Mouse (Mus musculus) heart, postnatal 0 days (tissue): ENCODE measurements around the gene Gpr87. TPM values are rescaled to one million over a fixed set of nuclear protein-coding genes. Genes with fewer than 3 reads are reported as not detected.

Experiments
- ATAC-seq: fragments of 200-750 bp; cut with Nextera tagmentation; 2 replicates; pipeline ENCODE4 v1.8.0; 2017; ENCODE audit warnings: low read depth, moderate number of reproducible peaks, moderate library complexity; ENCODE audit not compliant: insufficient read depth
- DNase-seq: peaks from one replicate; pipeline ENCODE4 v3.0.0-alpha.2; 2016; ENCODE audit warnings: low spot score
- H3K27ac ChIP-seq: fragments of 300-500 bp; sonication (generic); 2 replicates; pipeline ENCODE4 v1.5.1; 2014; ENCODE audit warnings: low read depth, mild to moderate bottlenecking
- H3K27me3 ChIP-seq: fragments of 300-500 bp; sonication (generic); 2 replicates; pipeline ENCODE4 v1.6.1; 2014; ENCODE audit warnings: low read length, mixed read lengths; ENCODE audit not compliant: control insufficient read depth, insufficient read depth
- H3K36me3 ChIP-seq: fragments of 300-500 bp; sonication (generic); replicated peaks from 2 replicates; pipeline ENCODE4 v1.6.1; 2014; ENCODE audit warnings: low read length, mixed read lengths; ENCODE audit not compliant: control insufficient read depth, insufficient read depth
- H3K4me1 ChIP-seq: fragments of 300-500 bp; sonication (generic); 2 replicates; pipeline ENCODE4 v1.6.1; 2014; ENCODE audit warnings: antibody characterized with exemption; ENCODE audit not compliant: control insufficient read depth, insufficient read depth
- H3K4me2 ChIP-seq: fragments of 300-500 bp; sonication (generic); 2 replicates; pipeline ENCODE4 v1.6.1; 2014; ENCODE audit warnings: low read depth, mild to moderate bottlenecking, low read length, moderate library complexity
- H3K4me3 ChIP-seq: fragments of 300-500 bp; sonication (generic); 2 replicates; pipeline ENCODE4 v1.5.1; 2014; ENCODE audit warnings: low read depth, low read length
- H3K9ac ChIP-seq: fragments of 300-500 bp; sonication (generic); replicated peaks from 2 replicates; pipeline ENCODE4 v1.6.1; 2014; ENCODE audit warnings: low read depth, low read length, mixed read lengths
- H3K9me3 ChIP-seq: fragments of 300-500 bp; sonication (generic); replicated peaks from 2 replicates; pipeline ENCODE4 v1.6.1; 2016; ENCODE audit warnings: low read length; ENCODE audit not compliant: control insufficient read depth
- CTCF ChIP-seq: IDR thresholded peaks from 2 replicates; pipeline ENCODE4 v1.5.1; 2016; ENCODE audit warnings: antibody characterized with exemption, control low read depth, low read depth
- EP300 ChIP-seq: IDR thresholded peaks from 2 replicates; pipeline ENCODE4 v1.6.1; 2016; ENCODE audit warnings: antibody characterized with exemption, low read depth
- WGBS: fragments of 180-500 bp; shearing (Covaris S2); extraction: QIAGEN DNeasy Blood & Tissue Kit; methylation state at CpG from one replicate; pipeline ENCODE4 v1.1.7; 2014; 5-methylcytosine and 5-hydroxymethylcytosine counted together
- polyA plus RNA-seq: library from polyadenylated mRNA; unstranded; fragments of >200 nt; fragmentation: Nextera tagmentation; extraction: Ambion mirVana; gene quantifications from 2 replicates; pipeline ENCODE4 v1.2.1, GENCODE M21; 2015
- total RNA-seq: library from RNA; depleted of rRNA; stranded (reverse); fragments of >200 nt; gene quantifications from 2 replicates; pipeline ENCODE4 v1.2.3, GENCODE M21; 2014; ENCODE audit warnings: low replicate concordance

The Gpr87 gene
- total and polyA plus RNA-seq, 2 experiments from 2014 or later = not detected

- H3K4me1 ChIP-seq = 0 out of 2 replicates have a peak, but pooled peaks cover 7% of the 10 kb centered on the region
- no peak overlapping the region for H3K9ac ChIP-seq
- no peaks in the 10 kb centered on the region for H3K36me3 ChIP-seq
- no peak for TF ChIP-seq EP300
- TF ChIP-seq CTCF = no peak
- no peak overlapping the region for H3K4me3 ChIP-seq
- no peaks in the 10 kb centered on the region for H3K27me3 ChIP-seq
- DNase-seq = no peak
- no peak for ATAC-seq
- H3K4me2 ChIP-seq = no peak overlapping the region
- no peaks in the 10 kb centered on the region for H3K9me3 ChIP-seq
- no peak overlapping the region for H3K27ac ChIP-seq
Measured at GRCm38 (mm10) chr3:59182129-59182528, 12.8 kb downstream of the Gpr87 start.

- no peaks in the 10 kb centered on the region for H3K36me3 ChIP-seq
- TF ChIP-seq CTCF (no peak), EP300 (no peak)
- ATAC-seq = no peak
- 0 out of 2 replicates have a peak, but pooled peaks cover 7% of the 10 kb centered on the region for H3K4me1 ChIP-seq
- no peak overlapping the region for H3K4me3 ChIP-seq
- H3K9ac ChIP-seq = no peak overlapping the region
- H3K27ac ChIP-seq = no peak overlapping the region
- whole genome bisulfite sequencing = 50% methylated on average over 5 of the region's 5 CpGs
- H3K9me3 ChIP-seq = no peaks in the 10 kb centered on the region
- no peak overlapping the region for H3K4me2 ChIP-seq
- no peak for DNase-seq
- no peaks in the 10 kb centered on the region for H3K27me3 ChIP-seq
Measured at GRCm38 (mm10) chr3:59181134-59181533, 13.8 kb downstream of the Gpr87 start.

GRCm38 (mm10) chr3:59176871-59177270 is 18.0 kb downstream of the Gpr87 start:
- no peak for ATAC-seq

GRCm38 (mm10) chr3:59175234-59175633 is 19.7 kb downstream of the Gpr87 start:
- TF ChIP-seq CTCF (peak; percentile 94), EP300 (no peak)
- WGBS = 32% methylated on average over 5 of the region's 5 CpGs
- peak; percentile 71 for ATAC-seq

More at GRCm38 (mm10) chr3:59176871-59177270, 18.0 kb downstream of the Gpr87 start:
- H3K9ac ChIP-seq = no peak overlapping the region
- WGBS = 59% methylated on average over 5 of the region's 5 CpGs
- H3K9me3 ChIP-seq = no peaks in the 10 kb centered on the region
- H3K4me2 ChIP-seq = no peak overlapping the region
- no peaks in the 10 kb centered on the region for H3K36me3 ChIP-seq
- H3K27me3 ChIP-seq = no peaks in the 10 kb centered on the region
- no peak overlapping the region for H3K27ac ChIP-seq
- no peak overlapping the region for H3K4me3 ChIP-seq
- 0 out of 2 replicates have a peak, but pooled peaks cover 7% of the 10 kb centered on the region for H3K4me1 ChIP-seq
- TF ChIP-seq EP300 (no peak), CTCF (no peak)
- no peak for DNase-seq

DNA sequence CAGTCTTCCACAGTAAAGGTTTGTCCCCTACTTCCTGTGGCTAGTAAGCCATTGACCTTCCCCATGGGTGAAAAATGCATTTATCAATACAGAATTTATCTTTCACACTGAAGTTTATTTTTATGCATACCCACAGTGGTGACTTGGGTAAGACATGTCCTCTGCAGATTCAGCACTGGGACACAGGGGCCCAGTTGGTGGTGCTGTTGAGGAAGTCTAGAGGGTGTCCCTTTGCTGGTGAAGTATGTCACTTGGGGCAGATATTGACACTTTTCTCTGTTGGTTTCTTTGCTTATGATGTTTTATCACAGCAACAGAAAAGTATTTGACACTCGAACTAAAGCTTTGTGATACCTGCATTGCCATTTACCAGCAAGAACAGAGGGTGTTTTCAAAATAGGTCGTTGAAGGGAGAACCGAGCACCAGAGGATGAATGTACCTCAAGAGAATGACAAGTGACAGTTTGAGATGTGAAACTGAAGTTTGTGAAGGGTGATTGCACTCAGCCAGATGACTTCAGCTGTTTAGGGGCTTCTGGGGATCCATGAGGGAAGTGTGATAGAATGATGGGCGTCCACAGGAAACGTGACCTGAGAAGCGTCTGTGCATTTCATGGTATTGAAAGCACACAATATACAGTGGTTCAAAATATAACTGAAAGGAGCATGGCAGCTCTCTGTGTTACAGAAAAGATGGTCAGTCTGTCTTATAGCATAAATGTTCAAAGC is 20.3 kb downstream of the Gpr87 start:
- no peak overlapping the region for H3K4me2 ChIP-seq
- no peak for ATAC-seq
- no peaks in the 10 kb centered on the region for H3K27me3 ChIP-seq
- no peak overlapping the region for H3K4me3 ChIP-seq
- H3K9me3 ChIP-seq = no peaks in the 10 kb centered on the region
- no peak for DNase-seq
- WGBS = 73% methylated on average over 6 of the region's 6 CpGs
- H3K4me1 ChIP-seq = peaks cover 14% of the 10 kb centered on the region; the same call in 1 of the 2 replicates
- TF ChIP-seq CTCF (no peak), EP300 (no peak)
- no peaks in the 10 kb centered on the region for H3K36me3 ChIP-seq
- no peak overlapping the region for H3K27ac ChIP-seq
- no peak overlapping the region for H3K9ac ChIP-seq

More at GRCm38 (mm10) chr3:59175234-59175633, 19.7 kb downstream of the Gpr87 start:
- H3K27ac ChIP-seq = no peak overlapping the region
- no peaks in the 10 kb centered on the region for H3K9me3 ChIP-seq
- H3K27me3 ChIP-seq = no peaks in the 10 kb centered on the region
- DNase-seq = peak; percentile 65
- H3K4me3 ChIP-seq = no peak overlapping the region
- H3K4me2 ChIP-seq = no peak overlapping the region
- no peak overlapping the region for H3K9ac ChIP-seq
- H3K36me3 ChIP-seq = no peaks in the 10 kb centered on the region
- peaks cover 10% of the 10 kb centered on the region; the same call in 1 of the 2 replicates for H3K4me1 ChIP-seq
